Mouse (Mus musculus): Measurements from ENCODE around the gene B3gnt9.

B3gnt9 gene

DNA sequence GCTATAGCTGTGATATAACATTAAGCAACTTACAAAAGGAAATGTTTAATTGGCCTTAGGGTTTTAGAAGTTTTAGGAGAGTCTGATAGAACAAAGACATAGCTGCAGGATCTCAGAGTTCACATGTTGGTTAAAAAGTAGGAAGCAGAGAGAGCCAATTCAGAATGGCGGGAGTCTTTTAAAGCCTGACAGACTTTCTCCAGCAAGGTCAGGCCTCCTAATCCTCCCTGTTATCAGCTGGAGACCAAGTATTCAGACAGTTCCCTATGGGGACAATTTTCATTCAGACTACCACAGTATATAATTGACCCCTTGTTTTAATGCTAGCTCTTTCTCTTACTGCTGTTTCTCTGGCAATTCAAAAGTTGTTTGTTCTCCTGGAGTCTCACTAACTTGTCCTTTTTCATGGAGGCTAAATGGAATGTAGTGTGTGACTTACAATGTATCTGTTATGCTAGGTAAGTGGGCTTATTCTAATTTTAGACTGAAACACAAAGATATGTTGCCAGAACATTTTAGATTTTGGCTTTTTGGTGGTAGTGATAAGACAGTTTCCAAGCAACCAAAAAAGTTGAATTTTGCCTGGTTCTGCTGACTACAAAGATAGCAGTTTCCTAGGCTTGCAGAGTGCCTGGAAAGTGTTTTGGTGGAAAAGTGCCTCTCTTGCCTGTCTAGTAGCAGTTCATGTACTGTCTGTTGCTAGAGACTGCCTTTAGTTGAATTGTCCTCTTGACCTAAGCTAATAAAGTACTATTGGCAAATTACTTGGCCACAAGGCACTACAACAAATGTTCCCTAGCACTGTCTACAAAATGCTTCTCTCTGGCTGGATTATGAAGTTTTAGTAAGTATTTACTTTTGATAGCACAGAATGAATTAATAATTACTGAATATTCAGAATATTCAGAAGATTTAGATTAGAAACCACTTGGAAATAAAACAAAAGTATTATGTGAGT is 45.5 kb downstream of the B3gnt9 start:
- DNase-seq (ENCODE audit: low read depth), result no peak

DNA sequence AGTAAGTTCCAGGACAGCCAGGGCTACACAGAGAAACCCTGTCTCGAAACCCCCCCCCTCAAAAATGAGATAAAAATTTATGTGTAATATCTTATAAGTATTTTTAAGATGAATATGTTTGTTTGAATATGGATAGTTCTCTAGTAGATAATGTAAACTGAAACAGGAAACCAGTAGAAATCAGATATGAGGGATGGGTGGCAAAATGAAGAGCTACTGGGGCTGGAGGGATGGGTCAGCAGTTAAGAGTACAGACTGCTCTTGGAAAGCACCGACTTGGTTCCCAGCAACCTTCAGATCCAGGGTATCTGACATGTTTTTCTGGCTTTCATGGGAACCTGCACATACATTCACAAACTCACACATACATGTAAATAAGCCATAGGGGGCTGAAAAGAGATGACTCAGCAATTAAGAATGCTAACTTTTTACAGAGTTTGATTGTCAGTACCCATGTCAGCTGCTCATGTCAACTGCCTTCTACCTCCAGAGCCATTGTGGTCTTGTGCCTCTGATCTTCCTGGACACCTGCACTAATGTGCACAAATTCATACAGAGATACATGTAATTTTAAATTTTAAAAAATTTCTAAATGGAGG is 47.2 kb downstream of the B3gnt9 start:
- no peak for DNase-seq (ENCODE audit: low read depth)

DNA sequence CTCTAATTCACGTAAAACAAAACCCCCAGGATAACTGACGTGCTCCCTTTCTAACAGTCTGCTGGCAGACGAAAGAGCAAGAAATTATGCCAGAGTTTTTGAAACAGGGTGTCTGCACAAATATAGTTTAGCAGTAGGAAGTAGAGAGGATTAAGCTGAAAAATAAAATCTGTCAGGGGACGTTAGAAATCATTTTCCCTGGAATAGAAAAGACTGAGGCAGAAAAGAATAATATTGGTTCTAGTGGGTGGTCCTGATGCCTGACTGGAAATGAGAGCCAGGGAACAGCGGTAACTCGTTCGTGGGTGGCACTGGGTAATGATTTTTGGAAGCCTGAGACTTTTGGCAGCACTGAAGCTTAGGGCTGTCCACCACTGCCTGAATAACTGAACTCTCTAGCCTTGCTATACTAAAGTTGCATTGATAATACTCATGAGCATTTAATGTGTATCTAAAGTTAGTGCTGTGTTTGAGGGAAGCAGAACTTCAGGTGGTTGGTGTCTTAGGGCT is 48.1 kb downstream of the B3gnt9 start:
- DNase-seq (ENCODE audit: low read depth), result no peak

DNA sequence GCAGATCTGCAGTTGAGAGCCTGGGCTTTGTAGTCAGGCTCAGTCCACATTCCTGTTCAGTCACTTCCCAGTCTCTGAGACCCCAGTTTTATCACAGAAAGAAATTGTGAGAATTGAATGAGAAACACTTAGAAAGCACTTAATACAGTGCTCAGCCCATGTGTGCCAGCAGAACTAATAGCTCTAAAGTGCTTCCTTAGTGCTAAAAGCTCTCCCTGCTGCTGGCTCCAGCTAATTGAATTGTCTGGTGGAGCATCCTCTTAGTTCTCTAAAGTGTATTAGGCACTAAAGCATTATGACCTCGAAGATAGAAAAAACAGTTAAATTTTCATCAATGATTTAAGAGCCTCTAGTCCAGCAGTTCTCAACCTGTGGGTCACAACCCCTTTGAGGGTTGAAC is 49.2 kb downstream of the B3gnt9 start:
- DNase-seq (ENCODE audit: low read depth), result no peak
